Mouse (Mus musculus): ENCODE data around the gene Shox2. TPM values are rescaled to one million over a fixed set of nuclear protein-coding genes. Genes with fewer than 3 reads are reported as not detected.
A peak's percentile ranks its signal among the peaks of the same experiment; 100 is the strongest.

The Shox2 gene
- polyA plus RNA-seq, 1 experiment from 2014 or later, result 0.87 TPM

- no peaks in the 10 kb centered on the region for H3K36me3 ChIP-seq (ENCODE audit: insufficient read depth, low read length)
- H3K27ac ChIP-seq (ENCODE audit: low read length), result no peak within 1 kb of the TSS
- no peaks in the 10 kb centered on the region for H3K9me3 ChIP-seq (ENCODE audit: low read length)
- peaks cover 9% of the 10 kb centered on the region; the same call in 1 of the 2 replicates for H3K4me1 ChIP-seq (ENCODE audit: insufficient read depth, low read depth, low read length)
- peaks cover 80% of the 10 kb centered on the region for H3K27me3 ChIP-seq (replicated peaks; ENCODE audit: insufficient read depth, low read length)
- H3K9ac ChIP-seq (replicated peaks; ENCODE audit: low read depth), result no peak within 1 kb of the TSS
- H3K4me2 ChIP-seq (replicated peaks; ENCODE audit: low read depth, low read length), result peak within 1 kb of the TSS; percentile 61
- ATAC-seq (peak; percentile 60), DNase-seq (ENCODE audit: low spot score) (peak; percentile 32)
- peak within 1 kb of the TSS; percentile 40 for H3K4me3 ChIP-seq (ENCODE audit: low read depth, low read length)
- TF ChIP-seq CTCF (IDR thresholded peaks at IDR 0.05) (no peak), EP300 (IDR thresholded peaks at IDR 0.05) (no peak)
- 2% methylated on average over 51 of the region's 62 CpGs for WGBS
Observed at GRCm38 (mm10) chr3:66981101-66981661, 390 bp downstream of the Shox2 start, which contains the start of gene Rsrc1. TSS of gene Rsrc1 (plus strand) at chr3:66981390.

GRCm38 (mm10) chr3:66980111-66980975, 1.2 kb downstream of the Shox2 start:
- Histone ChIP-seq H3K27ac (ENCODE audit: low read length) (no peak overlapping the region), H3K27me3 (replicated peaks; ENCODE audit: insufficient read depth, low read length) (peaks cover 85% of the 10 kb centered on the region)

GRCm38 (mm10) chr3:66979491-66979890, 2.1 kb downstream of the Shox2 start:
- 0 out of 2 replicates have a peak, but pooled peaks cover 6% of the 10 kb centered on the region for H3K4me1 ChIP-seq (ENCODE audit: insufficient read depth, low read depth, low read length)
- ATAC-seq, result no peak
- no peak overlapping the region for H3K9ac ChIP-seq (replicated peaks; ENCODE audit: low read depth)
- DNase-seq (ENCODE audit: low spot score), result no peak
- no peaks in the 10 kb centered on the region for H3K9me3 ChIP-seq (ENCODE audit: low read length)
- H3K4me2 ChIP-seq (replicated peaks; ENCODE audit: low read depth, low read length), result no peak overlapping the region
- WGBS, result 4% methylated on average over 9 of the region's 9 CpGs
- H3K4me3 ChIP-seq (ENCODE audit: low read depth, low read length), result no peak overlapping the region
- TF ChIP-seq EP300 (IDR thresholded peaks at IDR 0.05), result no peak
- no peak for TF ChIP-seq CTCF (IDR thresholded peaks at IDR 0.05)
- peaks cover 91% of the 10 kb centered on the region for H3K27me3 ChIP-seq (replicated peaks; ENCODE audit: insufficient read depth, low read length)
- H3K36me3 ChIP-seq (ENCODE audit: insufficient read depth, low read length), result no peaks in the 10 kb centered on the region
- no peak overlapping the region for H3K27ac ChIP-seq (ENCODE audit: low read length)

More at GRCm38 (mm10) chr3:66980111-66980975, 1.2 kb downstream of the Shox2 start:
- DNase-seq (ENCODE audit: low spot score) (no peak), ATAC-seq (no peak)
- 2% methylated on average over 29 of the region's 29 CpGs for WGBS
- Histone ChIP-seq H3K4me3 (ENCODE audit: low read depth, low read length) (peak overlapping the region; percentile 40), H3K4me1 (ENCODE audit: insufficient read depth, low read depth, low read length) (peaks cover 9% of the 10 kb centered on the region; the same call in 1 of the 2 replicates), H3K36me3 (ENCODE audit: insufficient read depth, low read length) (no peaks in the 10 kb centered on the region), H3K4me2 (replicated peaks; ENCODE audit: low read depth, low read length) (peak overlapping the region; percentile 61), H3K9me3 (ENCODE audit: low read length) (no peaks in the 10 kb centered on the region), H3K9ac (replicated peaks; ENCODE audit: low read depth) (no peak overlapping the region)
- no peak for TF ChIP-seq CTCF (IDR thresholded peaks at IDR 0.05)
- no peak for TF ChIP-seq EP300 (IDR thresholded peaks at IDR 0.05)

- Histone ChIP-seq H3K4me1 (ENCODE audit: insufficient read depth, low read depth, low read length) (0 out of 2 replicates have a peak, but pooled peaks cover 6% of the 10 kb centered on the region), H3K36me3 (ENCODE audit: insufficient read depth, low read length) (no peaks in the 10 kb centered on the region), H3K9ac (replicated peaks; ENCODE audit: low read depth) (no peak overlapping the region), H3K9me3 (ENCODE audit: low read length) (no peaks in the 10 kb centered on the region), H3K27ac (ENCODE audit: low read length) (no peak overlapping the region), H3K4me2 (replicated peaks; ENCODE audit: low read depth, low read length) (no peak overlapping the region), H3K27me3 (replicated peaks; ENCODE audit: insufficient read depth, low read length) (peaks cover 91% of the 10 kb centered on the region), H3K4me3 (ENCODE audit: low read depth, low read length) (no peak overlapping the region)
- TF ChIP-seq EP300 (IDR thresholded peaks at IDR 0.05), result no peak
- TF ChIP-seq CTCF (IDR thresholded peaks at IDR 0.05), result no peak
- ATAC-seq, result no peak
- WGBS, result 3% methylated on average over 45 of the region's 45 CpGs
- DNase-seq (ENCODE audit: low spot score), result no peak
Observed at GRCm38 (mm10) chr3:66978457-66979381, 2.9 kb downstream of the Shox2 start.

- Histone ChIP-seq H3K27ac (ENCODE audit: low read length) (no peak overlapping the region), H3K27me3 (replicated peaks; ENCODE audit: insufficient read depth, low read length) (peaks cover 93% of the 10 kb centered on the region), H3K36me3 (ENCODE audit: insufficient read depth, low read length) (no peaks in the 10 kb centered on the region), H3K4me2 (replicated peaks; ENCODE audit: low read depth, low read length) (no peak overlapping the region), H3K9me3 (ENCODE audit: low read length) (no peaks in the 10 kb centered on the region), H3K4me3 (ENCODE audit: low read depth, low read length) (no peak overlapping the region), H3K4me1 (ENCODE audit: insufficient read depth, low read depth, low read length) (peaks cover 10% of the 10 kb centered on the region; the same call in 1 of the 2 replicates), H3K9ac (replicated peaks; ENCODE audit: low read depth) (no peak overlapping the region)
- TF ChIP-seq EP300 (IDR thresholded peaks at IDR 0.05) (no peak), CTCF (IDR thresholded peaks at IDR 0.05) (no peak)
- DNase-seq (ENCODE audit: low spot score), result no peak
- ATAC-seq, result no peak
- 4% methylated on average over 25 of the region's 25 CpGs for WGBS
Observed at GRCm38 (mm10) chr3:66977811-66978456, 3.6 kb downstream of the Shox2 start.

All from lung, postnatal 0 days (tissue).